ENCODE assay signal across 11 mouse cellular contexts in genomic region chr1:41888213-41888612, GRCm38 (mm10).
DNase-seq lines count a peak whose midpoint lies in the region; ATAC-seq and TF ChIP-seq lines count a peak whose summit lies in the region.
"Had no signal": no experiment of that assay in that cellular context is flagged by ENCODE, and none has a peak within 500 bp of the region (broad histone marks: within the 10 kb centered on the region; RNA-seq: fewer than 3 reads in every experiment).

No protein-coding gene starts in this region.

- no peaks in the 10 kb centered on the region for H3K36me3 ChIP-seq in embryonic facial prominence, embryonic 14.5 days (ENCODE audit: control insufficient read depth, insufficient read depth, low read length)
- no peaks in the 10 kb centered on the region for H3K36me3 ChIP-seq in hindbrain, embryonic 16.5 days (ENCODE audit: control insufficient read depth, insufficient read depth, low read length)
- H3K36me3 ChIP-seq in midbrain, postnatal 0 days (ENCODE audit: insufficient read depth, low read length), result no peaks in the 10 kb centered on the region

- peak; percentile 35 for ATAC-seq in frontal cortex, adult (ENCODE audit: low TSS enrichment)
- peak; percentile 65; the same call in 1 of the 2 replicates for ATAC-seq in embryonic facial prominence, embryonic 14.5 days (ENCODE audit: low read depth)
- ATAC-seq in hindbrain, embryonic 16.5 days, result peak; percentile 86
- peak; percentile 38; the same call in 1 of the 2 replicates for ATAC-seq in midbrain, postnatal 0 days (ENCODE audit: low FRiP score)
- no peak for ATAC-seq in megakaryocyte, adult 5-6 weeks (ENCODE audit: poor library complexity, severe bottlenecking)
- ATAC-seq: Patski had no signal

- H3K9ac ChIP-seq in embryonic facial prominence, embryonic 14.5 days (ENCODE audit: low read depth, low read length), result no peak overlapping the region
- no peak overlapping the region for H3K9ac ChIP-seq in hindbrain, embryonic 16.5 days (ENCODE audit: low read depth, low read length)
- H3K9ac ChIP-seq in midbrain, postnatal 0 days (replicated peaks; ENCODE audit: low read length, poor library complexity, severe bottlenecking), result no peak overlapping the region
- H3K9ac ChIP-seq: liver, embryonic 14.5 days had no signal

- peak overlapping the region; percentile 39; the same call in 1 of the 2 replicates for H3K27ac ChIP-seq in embryonic facial prominence, embryonic 14.5 days (replicated peaks; ENCODE audit: low read depth, low read length)
- H3K27ac ChIP-seq in hindbrain, embryonic 16.5 days (ENCODE audit: low read depth, low read length), result no peak overlapping the region
- no peak overlapping the region for H3K27ac ChIP-seq in midbrain, postnatal 0 days (ENCODE audit: low read depth, low read length)
- H3K27ac ChIP-seq: liver, embryonic 14.5 days had no signal

- H3K4me1 ChIP-seq in embryonic facial prominence, embryonic 14.5 days (ENCODE audit: control insufficient read depth, insufficient read depth, low read length), result peaks cover 26% of the 10 kb centered on the region
- peaks cover 10% of the 10 kb centered on the region for H3K4me1 ChIP-seq in hindbrain, embryonic 16.5 days (ENCODE audit: control insufficient read depth, insufficient read depth, low read depth, low read length)
- H3K4me1 ChIP-seq in midbrain, postnatal 0 days (ENCODE audit: insufficient read depth, low read length), result peaks cover 4% of the 10 kb centered on the region; the same call in 1 of the 2 replicates

- no peak for TF ChIP-seq CTCF in midbrain, postnatal 0 days (IDR thresholded peaks at IDR 0.05)

- no peaks in the 10 kb centered on the region for H3K27me3 ChIP-seq in embryonic facial prominence, embryonic 14.5 days (replicated peaks; ENCODE audit: control insufficient read depth, insufficient read depth, low read length)
- H3K27me3 ChIP-seq in hindbrain, embryonic 16.5 days (replicated peaks; ENCODE audit: control insufficient read depth, insufficient read depth, low read length), result no peaks in the 10 kb centered on the region
- no peaks in the 10 kb centered on the region for H3K27me3 ChIP-seq in midbrain, postnatal 0 days (ENCODE audit: insufficient read depth, low read length)
- H3K27me3 ChIP-seq: Patski had no signal

- WGBS in embryonic facial prominence, embryonic 14.5 days, result 16% methylated on average over 2 of the region's 2 CpGs
- 2% methylated on average over 2 of the region's 2 CpGs for WGBS in hindbrain, embryonic 16.5 days
- 25% methylated on average over 2 of the region's 2 CpGs for WGBS in midbrain, postnatal 0 days

- H3K4me2 ChIP-seq in embryonic facial prominence, embryonic 14.5 days (ENCODE audit: low read depth, low read length), result peak overlapping the region; percentile 12; the same call in 1 of the 2 replicates
- H3K4me2 ChIP-seq in hindbrain, embryonic 16.5 days (ENCODE audit: low read length), result no peak overlapping the region
- no peak overlapping the region for H3K4me2 ChIP-seq in midbrain, postnatal 0 days (ENCODE audit: low read depth, low read length, poor library complexity, severe bottlenecking)

- H3K4me3 ChIP-seq in embryonic facial prominence, embryonic 14.5 days (ENCODE audit: low read depth, low read length), result no peak overlapping the region
- no peak overlapping the region for H3K4me3 ChIP-seq in hindbrain, embryonic 16.5 days (ENCODE audit: low read length)
- H3K4me3 ChIP-seq in midbrain, postnatal 0 days (ENCODE audit: low read depth, low read length), result no peak overlapping the region

- no peak for DNase-seq in frontal cortex, postnatal 14 days (ENCODE audit: low spot score in 2 of 2)
- peak; percentile 70 for DNase-seq in embryonic facial prominence, embryonic 14.5 days (ENCODE audit: low spot score)
- DNase-seq in midbrain, postnatal 0 days (ENCODE audit: low spot score), result peak; percentile 66
- no peak for DNase-seq in layer of hippocampus, postnatal 36 days
- no peak for DNase-seq in frontal cortex, postnatal 25 days (ENCODE audit: low spot score in 2 of 2)
- DNase-seq: heart, postnatal 4 days had no signal

- no peaks in the 10 kb centered on the region for H3K9me3 ChIP-seq in embryonic facial prominence, embryonic 14.5 days (ENCODE audit: control insufficient read depth, low read length)
- no peaks in the 10 kb centered on the region for H3K9me3 ChIP-seq in hindbrain, embryonic 16.5 days (ENCODE audit: control insufficient read depth, low read length)
- no peaks in the 10 kb centered on the region for H3K9me3 ChIP-seq in midbrain, postnatal 0 days (ENCODE audit: low read length)

Comparison
In these comparisons a context has a peak if more than half of its experiments do, and no peak if none do; other contexts are left out.
1. DNase-seq: peak in embryonic facial prominence, embryonic 14.5 days (single experiment) and midbrain, postnatal 0 days (single experiment); none in frontal cortex, postnatal 14 days (0 of 2), layer of hippocampus, postnatal 36 days (0 of 2) and frontal cortex, postnatal 25 days (0 of 2).